Mouse (Mus musculus) forebrain, embryonic 12.5 days (tissue): ENCODE data around the gene Atrip. TPM values are rescaled to one million over a fixed set of nuclear protein-coding genes. Genes with fewer than 3 reads are reported as not detected.
A peak's percentile ranks its signal among the peaks of the same experiment; 100 is the strongest.

Source experiments
- ATAC-seq: fragments of 200-750 bp; cut with Nextera tagmentation; 2 replicates; pipeline ENCODE4 v1.8.0; 2017; ENCODE audit warnings: moderate TSS enrichment; ENCODE audit not compliant: low FRiP score
- H3K27ac ChIP-seq: fragments of 300-500 bp; sonication (generic); 2 replicates; pipeline ENCODE4 v1.5.1; 2016; ENCODE audit warnings: mild to moderate bottlenecking
- H3K27me3 ChIP-seq: fragments of 300-500 bp; sonication (generic); 2 replicates; pipeline ENCODE4 v1.6.1; 2016; ENCODE audit warnings: mild to moderate bottlenecking
- H3K36me3 ChIP-seq: fragments of 300-500 bp; sonication (generic); replicated peaks from 2 replicates; pipeline ENCODE4 v1.6.1; 2016; ENCODE audit warnings: mild to moderate bottlenecking
- H3K4me1 ChIP-seq: fragments of 300-500 bp; sonication (generic); 2 replicates; pipeline ENCODE4 v1.6.1; 2016
- H3K4me2 ChIP-seq: fragments of 300-500 bp; sonication (generic); 2 replicates; pipeline ENCODE4 v1.6.1; 2016; ENCODE audit warnings: mild to moderate bottlenecking, moderate library complexity
- H3K4me3 ChIP-seq: fragments of 300-500 bp; sonication (generic); replicated peaks from 2 replicates; pipeline ENCODE4 v1.5.1; 2016; ENCODE audit warnings: mild to moderate bottlenecking
- H3K9ac ChIP-seq: fragments of 300-500 bp; sonication (generic); 2 replicates; pipeline ENCODE4 v1.6.1; 2016; ENCODE audit warnings: mild to moderate bottlenecking
- H3K9me3 ChIP-seq: fragments of 300-500 bp; sonication (generic); 2 replicates; pipeline ENCODE4 v1.6.1; 2016
- WGBS: fragments of 180-500 bp; shearing (Covaris S2); methylation state at CpG from one replicate; pipeline ENCODE4 v1.1.7; 2016; 5-methylcytosine and 5-hydroxymethylcytosine counted together
- polyA plus RNA-seq: library from polyadenylated mRNA; unstranded; fragments of >200 nt; fragmentation: Nextera tagmentation; extraction: Ambion mirVana; gene quantifications from 2 replicates; pipeline ENCODE4 v1.2.1, GENCODE M21; 2016

The Atrip gene
- polyA plus RNA-seq: 32.4 and 32.5 TPM in 2 replicates

DNA sequence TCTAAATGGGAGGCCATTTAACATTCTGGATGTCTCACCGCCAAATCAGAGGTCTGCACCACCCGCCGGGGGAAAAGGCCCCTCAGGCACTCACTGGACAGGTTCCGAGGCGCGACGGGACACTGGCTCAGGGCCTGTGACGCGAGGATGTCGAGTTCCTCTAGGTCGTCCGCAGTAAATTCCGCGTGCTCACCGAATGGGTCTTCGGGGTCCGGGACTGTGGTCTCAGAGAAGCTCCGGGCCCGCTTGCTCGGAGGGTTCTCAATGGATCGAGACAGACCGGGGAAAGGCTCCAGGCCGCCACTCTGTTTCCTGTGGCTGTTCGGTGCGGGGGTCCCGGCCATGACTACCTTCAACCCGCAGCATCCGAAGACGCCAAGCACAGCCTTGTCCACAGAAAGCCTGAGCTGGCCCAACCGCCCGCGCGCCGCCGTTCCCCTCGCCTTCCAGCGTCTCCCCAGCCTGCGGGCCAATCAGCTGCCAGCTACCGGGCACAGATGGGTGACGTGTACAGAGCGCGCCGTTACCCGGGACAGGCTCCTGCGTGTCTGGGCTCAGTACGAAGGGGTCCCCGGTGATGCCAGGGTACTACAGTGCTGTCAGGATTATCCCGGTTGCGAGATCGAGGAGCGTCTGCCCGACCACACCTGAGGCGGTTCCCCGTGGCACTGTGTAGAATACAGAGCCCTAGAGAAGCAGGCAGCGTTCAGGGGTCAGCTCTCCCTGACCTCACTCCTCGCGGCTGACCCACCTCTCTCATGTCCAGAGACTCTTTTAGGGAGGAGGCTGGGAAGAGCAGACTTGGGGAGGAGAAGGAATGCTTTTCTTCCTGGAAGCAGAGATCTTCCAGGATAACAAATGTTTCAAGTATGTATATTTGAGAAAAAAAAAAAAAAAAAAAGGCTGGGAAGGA is at the start of gene Atrip:
Atrip (minus strand) TSS at position 464 of the 913 bp plus-strand sequence.
- Histone ChIP-seq H3K9me3 (no peaks in the 10 kb centered on the region), H3K36me3 (peaks cover 37% of the 10 kb centered on the region), H3K9ac (peak within 1 kb of the TSS; percentile 90), H3K27me3 (no peaks in the 10 kb centered on the region), H3K27ac (peak within 1 kb of the TSS; percentile 71), H3K4me1 (peaks cover 23% of the 10 kb centered on the region), H3K4me3 (peak within 1 kb of the TSS; percentile 79), H3K4me2 (peak within 1 kb of the TSS; percentile 91)
- WGBS: under 1% methylated on average over 57 of the region's 57 CpGs
- peak; percentile 99 for ATAC-seq

DNA sequence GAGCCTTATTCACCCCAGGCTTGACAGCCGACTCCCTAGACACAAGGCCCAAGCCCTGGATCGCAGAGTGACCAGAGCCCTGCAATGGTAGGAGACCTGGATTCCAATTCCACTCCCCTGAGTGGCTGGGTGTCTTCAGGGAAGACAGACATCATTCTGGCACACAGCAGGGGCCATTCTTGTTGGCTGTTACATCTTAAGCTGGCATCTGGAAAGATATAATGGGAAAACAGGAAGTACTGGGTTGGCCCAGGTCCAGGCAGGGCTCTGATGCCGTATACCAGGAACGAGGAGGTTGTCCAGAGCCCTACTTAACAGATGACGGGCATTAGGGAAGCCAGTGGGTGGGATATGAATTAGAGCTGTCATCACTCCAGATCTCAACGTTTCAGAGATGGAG is 49.3 kb upstream of the Atrip start:
- Histone ChIP-seq H3K4me1 (no peaks in the 10 kb centered on the region), H3K4me2 (no peak overlapping the region), H3K9ac (no peak overlapping the region), H3K36me3 (peaks cover 21% of the 10 kb centered on the region), H3K9me3 (no peaks in the 10 kb centered on the region), H3K27ac (no peak overlapping the region), H3K27me3 (no peaks in the 10 kb centered on the region), H3K4me3 (no peak overlapping the region)
- 68% methylated on average over 6 of the region's 6 CpGs for WGBS
- ATAC-seq: no peak

DNA sequence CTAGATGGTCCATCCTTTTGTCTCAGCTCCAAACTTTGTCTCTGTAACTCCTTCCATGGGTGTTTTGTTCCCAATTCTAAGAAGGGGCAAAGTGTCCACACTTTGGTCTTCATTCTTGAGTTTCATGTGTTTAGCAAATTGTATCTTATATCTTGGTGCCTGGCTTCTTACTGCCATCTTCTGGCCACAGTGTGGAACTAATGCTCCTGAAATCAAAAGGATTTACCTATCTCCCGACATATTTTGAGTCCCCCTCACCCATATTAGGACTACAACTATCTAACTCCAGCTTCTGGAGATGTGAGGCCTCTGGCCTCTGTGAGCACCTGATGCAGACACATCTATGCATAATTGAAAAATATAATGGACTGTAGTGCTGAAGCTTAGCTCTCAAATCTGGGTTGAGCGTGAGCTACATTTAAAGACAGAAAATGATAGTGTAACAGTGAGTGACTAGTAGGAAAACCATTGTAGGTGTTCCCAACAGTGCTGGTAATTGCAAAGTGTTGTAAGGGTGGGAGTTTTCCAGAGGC is 48.7 kb upstream of the Atrip start:
- 47% methylated on average over 2 of the region's 2 CpGs for WGBS
- Histone ChIP-seq H3K27ac (no peak overlapping the region), H3K9ac (no peak overlapping the region), H3K9me3 (no peaks in the 10 kb centered on the region), H3K36me3 (peaks cover 27% of the 10 kb centered on the region), H3K27me3 (no peaks in the 10 kb centered on the region), H3K4me2 (no peak overlapping the region), H3K4me1 (no peaks in the 10 kb centered on the region), H3K4me3 (no peak overlapping the region)
- ATAC-seq: no peak

DNA sequence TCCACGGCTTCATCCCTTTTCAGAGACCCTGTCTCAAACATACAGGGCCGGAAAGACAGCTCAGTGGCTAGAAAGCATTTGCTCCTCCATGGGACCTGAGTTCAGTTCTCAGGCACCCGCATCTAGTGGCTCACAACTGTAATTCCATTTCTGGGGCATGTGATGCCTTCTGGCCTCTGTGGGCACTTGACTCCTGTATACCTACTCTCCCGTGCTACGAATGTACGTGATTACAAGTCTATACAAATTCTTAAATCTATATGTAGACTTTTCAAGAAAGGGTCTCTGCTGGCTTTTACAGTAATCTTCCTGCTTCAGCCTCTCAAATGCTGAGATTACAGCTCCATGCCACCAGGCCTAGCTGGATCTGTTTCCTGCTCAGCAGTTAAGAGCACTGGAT is 47.0 kb upstream of the Atrip start:
- Histone ChIP-seq H3K9me3 (no peaks in the 10 kb centered on the region), H3K27me3 (no peaks in the 10 kb centered on the region), H3K4me1 (no peaks in the 10 kb centered on the region), H3K9ac (no peak overlapping the region), H3K4me2 (no peak overlapping the region), H3K36me3 (peaks cover 44% of the 10 kb centered on the region), H3K4me3 (no peak overlapping the region), H3K27ac (no peak overlapping the region)
- 89% methylated on average over 6 of the region's 6 CpGs for WGBS
- no peak for ATAC-seq

DNA sequence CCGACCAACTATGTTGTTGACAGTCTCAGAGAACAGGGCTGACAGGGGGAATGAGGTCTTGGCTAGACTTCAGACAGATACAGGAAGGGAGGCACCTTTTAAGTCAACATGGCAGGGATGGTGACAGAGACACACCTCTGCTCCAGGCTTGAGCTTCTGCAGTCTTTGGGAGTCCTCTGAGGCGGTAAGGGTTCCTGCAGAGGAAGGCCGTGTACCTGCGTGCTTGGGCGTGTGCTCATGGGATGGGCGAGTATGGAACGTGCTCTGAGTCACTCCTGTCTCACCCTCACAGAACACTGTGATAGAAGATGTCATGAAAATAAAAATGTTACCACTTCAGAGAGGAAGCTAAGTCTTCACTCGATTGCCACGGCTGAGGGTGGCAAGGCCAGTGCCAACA is 45.6 kb upstream of the Atrip start:
- H3K36me3 ChIP-seq: peaks cover 58% of the 10 kb centered on the region
- H3K4me3 ChIP-seq: no peak overlapping the region
- H3K9ac ChIP-seq: no peak overlapping the region
- no peaks in the 10 kb centered on the region for H3K9me3 ChIP-seq
- no peaks in the 10 kb centered on the region for H3K27me3 ChIP-seq
- no peak overlapping the region for H3K27ac ChIP-seq
- WGBS: 97% methylated on average over 9 of the region's 9 CpGs
- H3K4me2 ChIP-seq: no peak overlapping the region
- ATAC-seq: no peak
- no peaks in the 10 kb centered on the region for H3K4me1 ChIP-seq

DNA sequence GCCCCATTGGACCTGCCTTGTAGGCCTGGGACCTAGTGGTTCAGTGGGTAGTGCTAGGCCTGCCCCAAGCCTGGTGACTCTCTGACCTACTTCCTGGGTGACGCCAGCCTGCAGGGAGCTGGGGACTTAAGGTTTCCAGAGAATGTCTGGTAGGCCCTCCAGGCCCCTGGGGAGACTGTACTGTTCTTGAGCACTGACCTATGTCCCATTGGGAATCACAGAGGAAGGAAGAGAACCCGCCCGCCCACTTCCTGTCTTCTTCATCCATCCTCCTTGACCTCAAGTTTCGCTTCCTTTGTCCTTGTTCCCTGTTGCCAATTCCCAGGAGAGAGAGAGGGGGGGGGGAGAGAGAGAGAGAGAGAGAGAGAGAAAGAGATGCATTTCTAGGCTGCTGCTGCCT is 44.2 kb upstream of the Atrip start:
- Histone ChIP-seq H3K4me1 (no peaks in the 10 kb centered on the region), H3K27ac (no peak overlapping the region), H3K36me3 (peaks cover 72% of the 10 kb centered on the region), H3K4me2 (no peak overlapping the region), H3K9ac (no peak overlapping the region), H3K9me3 (no peaks in the 10 kb centered on the region), H3K4me3 (no peak overlapping the region), H3K27me3 (no peaks in the 10 kb centered on the region)
- WGBS: 96% methylated on average over 2 of the region's 4 CpGs
- ATAC-seq: no peak

DNA sequence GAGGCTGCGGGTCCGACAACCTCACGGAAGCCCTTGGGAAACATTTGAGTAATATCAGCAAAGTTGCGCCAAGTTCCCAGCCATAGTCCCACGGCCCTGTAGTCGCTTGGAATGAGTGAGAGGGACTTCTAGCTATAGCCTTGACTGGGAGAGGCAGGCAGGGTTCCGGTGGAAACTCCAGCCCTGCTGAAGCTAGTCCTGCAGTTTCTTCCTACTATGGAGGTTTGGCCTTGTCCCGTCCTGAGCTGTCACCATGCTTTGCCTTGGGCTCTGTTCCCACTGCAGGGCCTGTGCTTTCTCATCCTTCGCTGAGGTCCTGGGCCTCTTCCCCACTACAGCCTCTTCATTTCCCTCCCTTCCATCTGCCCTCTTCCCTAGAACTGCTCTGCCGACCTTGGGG is 42.3 kb upstream of the Atrip start:
- no peaks in the 10 kb centered on the region for H3K9me3 ChIP-seq
- H3K4me3 ChIP-seq: no peak overlapping the region
- no peak overlapping the region for H3K9ac ChIP-seq
- H3K27ac ChIP-seq: no peak overlapping the region
- H3K4me1 ChIP-seq: no peaks in the 10 kb centered on the region
- H3K27me3 ChIP-seq: no peaks in the 10 kb centered on the region
- WGBS: 95% methylated on average over 10 of the region's 10 CpGs
- H3K4me2 ChIP-seq: no peak overlapping the region
- H3K36me3 ChIP-seq: peaks cover 91% of the 10 kb centered on the region
- ATAC-seq: no peak

DNA sequence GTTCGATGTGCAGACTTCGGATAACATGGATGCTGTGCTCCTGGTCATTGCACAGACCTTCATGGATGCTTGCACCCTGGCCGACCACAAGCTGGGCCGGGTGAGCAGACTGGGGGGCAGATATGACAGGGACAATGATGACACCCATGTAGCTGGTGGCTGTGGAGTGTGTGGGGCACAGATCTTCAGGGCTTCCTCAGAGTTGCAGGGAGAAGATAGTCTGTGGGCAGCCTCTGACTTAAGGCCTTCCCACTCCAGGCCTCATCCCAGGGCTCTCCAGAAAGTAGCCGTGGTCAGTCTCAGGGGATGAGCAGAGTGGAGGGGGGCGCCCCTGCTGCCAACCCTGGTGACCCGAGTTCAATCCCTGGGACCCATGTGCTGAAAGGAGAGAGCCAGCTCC is 40.9 kb upstream of the Atrip start:
- Histone ChIP-seq H3K9ac (no peak overlapping the region), H3K4me2 (no peak overlapping the region), H3K27me3 (no peaks in the 10 kb centered on the region), H3K27ac (no peak overlapping the region), H3K36me3 (peaks cover 100% of the 10 kb centered on the region), H3K4me3 (no peak overlapping the region), H3K4me1 (no peaks in the 10 kb centered on the region), H3K9me3 (no peaks in the 10 kb centered on the region)
- 92% methylated on average over 7 of the region's 7 CpGs for WGBS
- ATAC-seq: no peak

DNA sequence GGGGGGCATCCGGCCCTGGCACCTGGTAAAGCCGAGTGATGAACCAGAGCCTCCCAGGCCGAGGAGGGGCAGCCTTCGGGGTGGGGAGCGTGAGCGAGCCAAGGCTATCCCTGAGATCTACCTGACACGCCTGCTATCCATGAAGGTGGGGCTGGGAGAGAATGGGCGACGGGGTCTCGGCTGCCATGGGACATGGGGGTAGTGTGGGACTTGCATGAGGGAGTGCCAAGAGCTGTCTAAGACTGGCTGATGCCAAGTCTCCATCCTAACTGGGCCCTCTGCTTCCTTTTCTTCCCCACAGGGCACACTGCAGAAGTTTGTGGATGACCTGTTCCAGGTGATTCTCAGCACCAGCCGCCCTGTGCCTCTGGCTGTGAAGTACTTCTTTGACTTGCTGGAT is 40.4 kb upstream of the Atrip start:
- no peak for ATAC-seq
- Histone ChIP-seq H3K4me1 (no peaks in the 10 kb centered on the region), H3K27ac (no peak overlapping the region), H3K27me3 (no peaks in the 10 kb centered on the region), H3K9me3 (no peaks in the 10 kb centered on the region), H3K4me3 (no peak overlapping the region), H3K36me3 (peaks cover 100% of the 10 kb centered on the region), H3K4me2 (no peak overlapping the region), H3K9ac (no peak overlapping the region)
- WGBS: 95% methylated on average over 11 of the region's 11 CpGs

DNA sequence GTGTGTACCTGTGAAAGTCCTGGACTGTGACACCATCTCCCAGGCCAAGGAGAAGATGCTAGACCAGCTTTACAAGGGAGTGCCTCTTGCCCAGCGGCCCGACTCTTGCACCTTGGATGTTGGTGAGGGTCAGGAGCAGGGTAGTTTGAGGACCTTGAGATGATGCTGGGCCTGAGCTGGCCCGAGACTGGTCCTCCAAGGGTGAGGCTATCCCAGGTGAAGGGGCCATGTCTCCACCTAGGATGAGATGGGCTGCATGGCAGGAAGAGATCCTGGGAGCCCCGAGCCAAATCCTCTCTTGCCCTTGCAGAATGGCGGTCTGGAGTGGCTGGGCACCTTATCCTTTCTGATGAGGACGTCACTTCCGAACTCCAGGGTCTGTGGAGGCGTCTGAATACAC is 39.4 kb upstream of the Atrip start:
- no peaks in the 10 kb centered on the region for H3K9me3 ChIP-seq
- H3K36me3 ChIP-seq: peaks cover 100% of the 10 kb centered on the region
- H3K9ac ChIP-seq: no peak overlapping the region
- WGBS: 89% methylated on average over 8 of the region's 8 CpGs
- no peak overlapping the region for H3K4me3 ChIP-seq
- H3K4me2 ChIP-seq: no peak overlapping the region
- ATAC-seq: no peak
- H3K4me1 ChIP-seq: no peaks in the 10 kb centered on the region
- no peak overlapping the region for H3K27ac ChIP-seq
- H3K27me3 ChIP-seq: no peaks in the 10 kb centered on the region

DNA sequence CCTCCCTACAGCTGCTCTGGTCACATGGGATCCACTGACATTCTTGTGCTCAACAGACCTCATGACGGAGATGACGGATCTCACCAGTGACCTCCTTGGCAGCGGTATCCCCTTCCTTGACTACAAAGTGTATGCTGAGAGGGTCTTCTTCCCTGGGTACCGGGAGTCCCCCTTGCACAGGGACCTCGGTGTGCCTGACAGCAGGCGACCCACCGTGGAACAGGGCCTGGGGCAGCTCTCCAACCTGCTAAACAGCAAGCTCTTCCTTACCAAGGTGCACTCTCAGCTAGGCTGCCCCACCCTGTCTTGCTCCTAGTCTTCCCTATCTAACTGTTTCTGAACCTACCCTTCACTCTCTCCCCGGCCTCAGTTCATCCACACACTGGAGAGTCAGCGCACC is 37.7 kb upstream of the Atrip start:
- H3K4me1 ChIP-seq: no peaks in the 10 kb centered on the region
- no peak overlapping the region for H3K27ac ChIP-seq
- H3K4me2 ChIP-seq: no peak overlapping the region
- no peaks in the 10 kb centered on the region for H3K9me3 ChIP-seq
- no peak overlapping the region for H3K9ac ChIP-seq
- H3K36me3 ChIP-seq: peaks cover 98% of the 10 kb centered on the region
- no peak for ATAC-seq
- WGBS: 95% methylated on average over 9 of the region's 9 CpGs
- no peaks in the 10 kb centered on the region for H3K27me3 ChIP-seq
- H3K4me3 ChIP-seq: no peak overlapping the region

DNA sequence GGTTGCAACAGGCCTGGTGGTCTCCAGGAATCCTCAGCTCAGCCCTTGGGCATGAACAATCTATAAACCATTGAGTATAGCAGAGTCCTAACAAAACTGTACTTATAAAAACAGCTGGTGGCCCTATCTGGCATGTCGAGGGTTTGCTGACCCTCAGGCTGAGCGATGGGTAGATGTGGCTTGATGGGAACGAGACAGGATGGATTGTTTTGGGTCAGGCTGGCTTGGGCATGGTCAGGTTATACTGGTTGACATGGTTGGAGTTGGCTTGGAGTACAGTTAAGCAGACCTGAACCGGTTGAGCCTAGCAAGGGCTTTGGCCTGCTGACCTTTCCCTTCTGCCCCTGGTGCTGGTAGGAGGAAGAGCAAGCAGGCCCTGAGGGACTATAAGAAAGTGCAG is 37.2 kb upstream of the Atrip start:
- H3K4me2 ChIP-seq: no peak overlapping the region
- H3K4me3 ChIP-seq: no peak overlapping the region
- no peak overlapping the region for H3K27ac ChIP-seq
- no peaks in the 10 kb centered on the region for H3K27me3 ChIP-seq
- ATAC-seq: no peak
- no peak overlapping the region for H3K9ac ChIP-seq
- 91% methylated on average over 4 of the region's 4 CpGs for WGBS
- no peaks in the 10 kb centered on the region for H3K9me3 ChIP-seq
- no peaks in the 10 kb centered on the region for H3K4me1 ChIP-seq
- H3K36me3 ChIP-seq: peaks cover 98% of the 10 kb centered on the region

DNA sequence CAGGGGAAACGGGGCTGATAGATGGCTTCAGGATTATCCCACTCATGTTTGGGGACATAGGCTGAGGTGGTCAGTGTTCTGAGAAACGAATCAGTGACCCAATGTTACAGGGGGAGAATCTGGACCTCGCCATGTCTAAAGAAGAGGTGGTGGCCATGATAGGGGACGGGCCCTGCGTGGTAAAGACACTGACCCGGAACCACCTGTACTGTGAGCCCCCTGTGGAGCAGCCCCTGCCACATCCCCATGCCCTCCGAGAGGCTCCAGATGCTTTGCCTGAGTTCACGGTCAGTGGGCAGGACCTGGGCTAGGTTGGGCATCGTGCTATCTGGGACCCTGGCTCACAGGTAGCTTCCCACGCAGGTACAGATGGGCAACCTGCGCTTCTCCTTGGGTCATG is 36.3 kb upstream of the Atrip start:
- H3K4me3 ChIP-seq: no peak overlapping the region
- H3K9me3 ChIP-seq: no peaks in the 10 kb centered on the region
- H3K27me3 ChIP-seq: no peaks in the 10 kb centered on the region
- no peak overlapping the region for H3K27ac ChIP-seq
- no peaks in the 10 kb centered on the region for H3K4me1 ChIP-seq
- H3K4me2 ChIP-seq: no peak overlapping the region
- 93% methylated on average over 11 of the region's 11 CpGs for WGBS
- peaks cover 98% of the 10 kb centered on the region for H3K36me3 ChIP-seq
- no peak overlapping the region for H3K9ac ChIP-seq
- no peak for ATAC-seq
